Mouse (Mus musculus): ENCODE measurements around the gene Elovl2.

DNA sequence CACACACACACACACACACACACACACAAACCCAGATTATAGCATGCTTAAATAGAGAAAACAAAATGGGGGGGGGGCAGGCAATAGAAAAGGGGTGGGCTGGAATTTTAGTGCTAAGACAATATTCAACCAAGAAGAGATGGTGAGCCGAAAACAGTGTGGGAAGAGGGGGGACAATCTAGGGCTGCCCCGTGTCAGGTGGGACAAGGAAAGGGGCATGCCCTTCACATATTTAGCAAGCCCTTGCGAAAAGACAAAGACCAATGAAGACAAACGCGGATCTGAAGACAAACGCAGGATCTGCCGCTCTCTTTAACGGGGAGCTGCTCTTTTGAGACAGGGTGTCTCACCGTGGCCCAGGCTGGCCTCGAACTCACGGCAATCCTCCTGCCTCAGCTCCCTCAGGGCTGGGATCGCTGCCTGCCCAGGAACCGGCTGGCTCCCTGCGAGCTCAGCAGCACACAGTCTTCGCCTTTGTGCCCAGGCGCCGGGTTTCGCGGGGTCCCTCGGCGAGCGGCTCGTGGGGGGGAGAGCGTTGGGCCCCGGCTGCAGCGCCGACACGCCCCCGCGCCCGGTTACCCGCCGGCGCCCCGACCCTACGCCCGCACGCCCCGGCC, 410 bp downstream of the Elovl2 start:
- no peak for TF ChIP-seq GATA1 (IDR thresholded peaks at IDR 0.05; ENCODE audit: low read length)
- TF ChIP-seq TAL1 (IDR thresholded peaks at IDR 0.05; ENCODE audit: low read length): no peak

Measured in erythroblast, embryonic 14.5 days (primary cell).